Mouse (Mus musculus) liver, embryonic 14.5 days (tissue): ENCODE data around the gene Tbc1d14.

Experiments
- CTCF ChIP-seq: IDR thresholded peaks from 2 replicates; pipeline ENCODE4 v1.5.1; 2016; ENCODE audit warnings: antibody characterized with exemption, low read depth, control low read depth
- EP300 ChIP-seq: IDR thresholded peaks from 2 replicates; pipeline ENCODE4 v1.6.1; 2016; ENCODE audit warnings: antibody characterized with exemption, low read depth

- TF ChIP-seq CTCF (no peak), EP300 (no peak)
Measured at GRCm38 (mm10) chr5:36623670-36624069, 30.6 kb upstream of the Tbc1d14 start.
